Mouse (Mus musculus) ES-Bruce4 (cell line): ENCODE measurements around the gene Hes6. TPM values are rescaled to one million over a fixed set of nuclear protein-coding genes. Genes with fewer than 3 reads are reported as not detected.
A peak's percentile ranks its signal among the peaks of the same experiment; 100 is the strongest.

Source experiments
- H3K27ac ChIP-seq: 2 replicates; pipeline ENCODE4 v1.5.1; 2012; ENCODE audit warnings: low read length, inconsistent platforms; ENCODE audit not compliant: insufficient read depth
- H3K27me3 ChIP-seq: 2 replicates; pipeline ENCODE4 v1.6.1; 2012; ENCODE audit warnings: mild to moderate bottlenecking, low read length, inconsistent platforms; ENCODE audit not compliant: control insufficient read depth, poor library complexity, insufficient read depth, severe bottlenecking
- H3K36me3 ChIP-seq: 2 replicates; pipeline ENCODE4 v1.6.1; 2012; ENCODE audit warnings: inconsistent platforms, mild to moderate bottlenecking, low read length, moderate library complexity; ENCODE audit not compliant: control insufficient read depth, poor library complexity, insufficient read depth, severe bottlenecking
- H3K4me1 ChIP-seq: one replicate; pipeline ENCODE4 v1.8.1; 2011; ENCODE audit warnings: low read length; ENCODE audit not compliant: control insufficient read depth, insufficient read depth
- H3K4me3 ChIP-seq: 2 replicates; pipeline ENCODE4 v1.5.1; 2011; ENCODE audit warnings: low read depth, mild to moderate bottlenecking, low read length
- H3K9ac ChIP-seq: 2 replicates; pipeline ENCODE4 v1.6.1; 2012; ENCODE audit warnings: low read depth, mild to moderate bottlenecking, inconsistent platforms; ENCODE audit not compliant: poor library complexity, severe bottlenecking
- H3K9me3 ChIP-seq: replicated peaks from 2 replicates; pipeline ENCODE4 v1.6.1; 2012; ENCODE audit warnings: mild to moderate bottlenecking, low read length, inconsistent platforms; ENCODE audit not compliant: control insufficient read depth, poor library complexity, insufficient read depth, severe bottlenecking
- CTCF ChIP-seq: IDR thresholded peaks from one replicate; pipeline ENCODE4 v1.8.1; 2011; ENCODE audit warnings: low read depth, low read length
- EP300 ChIP-seq: IDR thresholded peaks from 2 replicates; pipeline ENCODE4 v1.6.1; 2011; ENCODE audit warnings: low read depth, low read length; ENCODE audit not compliant: insufficient read depth
- POLR2A ChIP-seq: IDR thresholded peaks from one replicate; pipeline ENCODE4 v1.8.1; 2011; ENCODE audit warnings: low read length; ENCODE audit not compliant: insufficient read depth
- polyA plus RNA-seq: library from polyadenylated mRNA; stranded (reverse); fragments of >200 nt; gene quantifications from 2 replicates; pipeline ENCODE4 v1.2.4, GENCODE M21; 2011; ENCODE audit warnings: low read depth; ENCODE audit not compliant: missing spikeins, insufficient read depth, insufficient read length

The Hes6 gene
- polyA plus RNA-seq, 1 experiment, result 13.0 TPM

DNA sequence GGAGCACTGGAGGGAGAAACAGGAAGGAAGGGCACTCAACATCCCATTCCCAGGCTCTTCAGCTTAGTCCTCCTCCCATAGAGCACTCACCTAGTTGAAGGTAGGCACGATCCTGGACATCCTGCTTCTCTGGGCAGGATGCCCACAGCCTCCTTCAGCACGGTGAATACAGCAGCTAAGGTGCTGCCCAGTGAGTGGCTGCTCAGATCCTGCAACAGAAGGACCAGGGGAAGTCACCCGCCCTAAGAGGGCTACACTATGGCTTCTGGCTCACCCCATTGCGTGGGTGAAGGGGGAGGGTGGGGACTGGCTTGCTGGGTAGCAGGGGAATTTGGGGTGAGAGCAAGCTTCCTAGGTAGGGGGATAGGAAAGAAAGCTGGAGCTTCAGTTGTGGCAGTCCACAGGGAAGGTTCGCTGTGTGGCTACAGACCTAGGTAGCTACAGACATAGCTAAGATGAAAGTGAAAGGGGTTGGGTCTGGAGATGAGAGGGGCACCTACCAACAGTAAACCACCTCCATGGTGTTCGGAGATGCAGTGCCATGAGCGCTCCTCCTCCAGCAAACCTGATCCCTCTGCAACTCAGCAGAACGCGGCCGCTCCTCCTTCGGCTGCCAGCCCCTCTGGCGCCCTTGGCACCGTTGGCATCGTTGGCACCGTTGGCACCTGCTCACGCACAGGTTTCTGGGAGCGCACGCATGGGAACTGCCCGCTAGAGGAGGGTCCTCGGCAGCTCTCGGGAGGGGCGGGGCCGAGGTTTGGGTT lies 8.2 kb downstream of the Hes6 start:
- Histone ChIP-seq H3K27me3 (no peaks in the 10 kb centered on the region), H3K27ac (no peak overlapping the region), H3K4me3 (no peak overlapping the region; the same call in 1 of the 2 replicates), H3K9ac (no peak overlapping the region), H3K9me3 (no peaks in the 10 kb centered on the region), H3K36me3 (no peaks in the 10 kb centered on the region), H3K4me1 (no peaks in the 10 kb centered on the region)
- TF ChIP-seq EP300 (no peak), POLR2A (no peak), CTCF (no peak)

DNA sequence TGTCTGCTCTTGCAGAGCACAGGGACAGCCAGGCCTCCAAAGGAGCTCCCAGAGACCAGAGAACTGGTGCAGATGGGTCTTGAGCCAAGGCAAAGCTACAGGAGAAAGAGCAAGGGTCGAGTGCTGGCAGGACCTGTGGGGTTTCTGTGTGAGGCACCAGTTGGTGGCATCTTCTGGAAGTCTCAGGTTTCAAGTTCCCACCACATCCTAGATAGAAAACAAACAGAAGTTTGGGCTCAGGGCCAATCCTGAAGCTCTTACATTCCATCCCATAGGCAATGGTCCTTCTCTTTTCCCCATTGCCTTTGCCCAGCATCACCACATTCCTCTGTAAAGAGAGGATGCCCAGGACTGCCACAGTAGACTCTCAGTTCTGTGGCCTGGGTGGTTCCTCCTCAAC lies 8.9 kb downstream of the Hes6 start:
- Histone ChIP-seq H3K4me1 (no peaks in the 10 kb centered on the region), H3K9me3 (no peaks in the 10 kb centered on the region), H3K36me3 (no peaks in the 10 kb centered on the region), H3K9ac (no peak overlapping the region), H3K27ac (no peak overlapping the region), H3K27me3 (no peaks in the 10 kb centered on the region), H3K4me3 (no peak overlapping the region)
- TF ChIP-seq POLR2A (no peak), CTCF (no peak), EP300 (no peak)

DNA sequence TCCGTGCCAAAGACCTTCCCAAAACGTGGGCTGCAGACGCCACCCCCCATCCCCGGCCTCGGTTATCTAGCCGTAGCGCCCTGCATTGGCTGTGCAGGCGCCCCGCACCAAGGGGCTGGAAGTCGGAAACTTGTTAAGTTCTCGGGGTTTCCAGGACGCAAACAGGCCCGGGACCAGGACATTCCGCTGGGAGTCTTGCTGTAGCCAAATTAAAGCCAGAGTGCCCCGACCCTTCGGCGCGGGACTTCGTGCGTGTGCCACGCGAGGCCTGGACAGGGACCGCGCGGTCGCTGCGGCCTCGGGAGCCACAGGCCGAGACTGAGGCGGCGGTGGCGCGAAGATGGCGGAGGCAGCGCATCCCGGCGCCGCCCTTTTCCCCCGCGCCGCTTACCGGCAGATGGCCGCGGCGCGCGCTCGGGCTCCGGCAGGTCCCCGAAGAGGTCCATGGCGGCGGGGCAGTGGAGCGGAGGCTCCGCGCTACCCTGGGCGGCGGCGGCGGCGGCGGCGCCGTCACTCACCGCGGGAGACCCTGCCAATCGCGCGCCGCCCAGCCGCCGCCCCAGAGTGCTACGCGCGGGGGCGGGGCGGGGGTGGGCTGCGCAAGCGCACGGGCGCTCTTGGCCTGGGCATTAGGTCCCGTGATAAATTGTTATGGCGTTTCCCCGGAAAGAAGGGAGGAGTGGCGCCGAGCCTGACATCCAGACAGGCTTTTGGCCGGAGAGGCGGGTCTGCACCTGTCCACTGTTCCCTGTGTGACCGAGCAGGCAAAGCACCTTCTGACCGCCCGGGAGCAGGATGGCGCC lies 15.4 kb downstream of the Hes6 start, which contains the start of gene Ilkap:
Gene Ilkap, minus strand, starts transcription at position 556 of the 803 bp plus-strand sequence.
- Histone ChIP-seq H3K4me1 (no peaks in the 10 kb centered on the region), H3K9ac (peak within 1 kb of the TSS; percentile 96), H3K9me3 (no peaks in the 10 kb centered on the region), H3K27me3 (no peaks in the 10 kb centered on the region), H3K36me3 (peaks cover 15% of the 10 kb centered on the region), H3K27ac (peak within 1 kb of the TSS; percentile 42), H3K4me3 (peak within 1 kb of the TSS; percentile 98)
- peak; percentile 55 for TF ChIP-seq POLR2A
- peak; percentile 54; the same call in 1 of the 2 replicates for TF ChIP-seq EP300
- no peak for TF ChIP-seq CTCF

DNA sequence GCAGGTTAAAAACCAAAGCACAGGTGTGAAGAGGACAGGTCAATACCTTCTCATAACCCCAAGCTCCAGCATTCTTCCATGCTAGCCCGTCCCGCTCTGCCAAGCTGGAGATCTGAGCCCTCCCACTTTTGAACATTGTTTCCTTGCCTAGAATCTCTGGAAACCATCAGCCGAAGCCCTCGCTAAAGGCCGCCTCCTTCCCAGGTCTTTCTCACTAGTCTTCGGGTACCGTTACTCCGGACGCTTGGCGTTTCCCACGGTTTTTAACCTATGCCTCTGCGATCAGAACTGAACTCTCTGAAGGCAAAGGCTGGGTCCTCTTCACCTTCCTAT lies 15.9 kb downstream of the Hes6 start:
- TF ChIP-seq POLR2A, result no peak
- TF ChIP-seq EP300, result no peak
- no peak for TF ChIP-seq CTCF
- Histone ChIP-seq H3K36me3 (peaks cover 20% of the 10 kb centered on the region), H3K9me3 (no peaks in the 10 kb centered on the region), H3K27me3 (no peaks in the 10 kb centered on the region), H3K4me3 (peak overlapping the region; percentile 98), H3K27ac (no peak overlapping the region), H3K4me1 (no peaks in the 10 kb centered on the region), H3K9ac (peak overlapping the region; percentile 96)

DNA sequence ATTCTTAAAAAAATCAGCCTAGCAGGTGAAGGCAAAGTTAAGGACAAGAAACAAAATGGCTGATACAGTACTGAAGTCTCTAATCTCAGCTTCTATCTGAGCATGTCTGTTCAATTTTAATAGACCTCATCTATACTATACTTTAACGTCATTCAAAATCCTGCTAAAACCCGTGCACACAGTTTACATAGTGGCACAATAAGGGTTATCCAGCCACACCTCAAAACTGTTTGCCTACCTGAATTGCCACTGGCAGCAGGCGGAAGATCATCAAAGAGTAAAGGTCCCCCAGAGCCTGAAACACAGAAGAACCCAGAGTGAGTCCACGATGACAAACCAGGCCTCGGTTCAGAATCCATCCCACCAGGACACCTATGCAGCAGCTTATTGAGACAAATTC lies 23.5 kb downstream of the Hes6 start:
- H3K4me3 ChIP-seq, result no peak overlapping the region
- H3K27me3 ChIP-seq, result no peaks in the 10 kb centered on the region
- H3K9me3 ChIP-seq, result no peaks in the 10 kb centered on the region
- no peaks in the 10 kb centered on the region for H3K4me1 ChIP-seq
- no peak overlapping the region for H3K9ac ChIP-seq
- H3K27ac ChIP-seq, result no peak overlapping the region
- TF ChIP-seq EP300 (no peak), CTCF (no peak), POLR2A (no peak)
- H3K36me3 ChIP-seq, result peaks cover 51% of the 10 kb centered on the region

DNA sequence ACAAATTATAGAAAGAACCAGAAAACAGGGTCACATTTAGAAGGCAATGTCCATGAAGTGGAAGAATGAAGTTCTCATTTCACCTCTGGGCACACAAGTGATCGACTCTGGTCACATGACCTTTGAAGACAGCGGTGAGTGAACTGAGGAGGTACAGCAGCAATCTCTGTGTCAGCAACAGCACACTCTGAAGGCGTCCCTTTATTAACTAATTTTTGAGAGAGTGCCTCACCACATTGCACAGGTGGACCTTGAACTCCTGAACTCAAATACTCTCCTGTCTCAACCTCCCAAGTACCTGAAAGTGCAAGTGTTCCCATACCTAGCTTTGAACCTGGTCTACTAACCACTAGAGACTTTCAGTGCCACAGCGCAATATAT lies 32.8 kb downstream of the Hes6 start:
- no peak overlapping the region for H3K4me3 ChIP-seq
- no peaks in the 10 kb centered on the region for H3K27me3 ChIP-seq
- no peaks in the 10 kb centered on the region for H3K9me3 ChIP-seq
- no peak overlapping the region for H3K9ac ChIP-seq
- H3K36me3 ChIP-seq, result peaks cover 59% of the 10 kb centered on the region
- TF ChIP-seq POLR2A (no peak), CTCF (no peak), EP300 (no peak)
- no peak overlapping the region for H3K27ac ChIP-seq
- H3K4me1 ChIP-seq, result no peaks in the 10 kb centered on the region
